Mouse (Mus musculus): Measurements from ENCODE around the gene Pla1a. TPM values are rescaled to one million over a fixed set of nuclear protein-coding genes. Genes with fewer than 3 reads are reported as not detected.

The Pla1a gene
- polyA plus RNA-seq, 1 experiment = 13.9 TPM

GRCm38 (mm10) chr16:38433514-38433913 is 569 bp upstream of the Pla1a start:
- Histone ChIP-seq H3K4me2 (ENCODE audit: low read depth) (peak overlapping the region; percentile 70), H3K27me3 (ENCODE audit: control insufficient read depth, insufficient read depth, insufficient read length) (no peaks in the 10 kb centered on the region), H3K36me3 (ENCODE audit: control insufficient read depth, insufficient read depth) (no peaks in the 10 kb centered on the region), H3K4me3 (no peak overlapping the region), H3K79me2 (ENCODE audit: control insufficient read depth, insufficient read depth) (no peaks in the 10 kb centered on the region), H3ac (ENCODE audit: control insufficient read depth, insufficient read length) (no peak overlapping the region)
- TF ChIP-seq POLR2A (IDR thresholded peaks at IDR 0.05; ENCODE audit: insufficient read length, low read depth) (no peak), CEBPB (IDR thresholded peaks at IDR 0.05; ENCODE audit: insufficient read depth, poor library complexity, severe bottlenecking) (no peak), USF1 (IDR thresholded peaks at IDR 0.05; ENCODE audit: low read depth) (no peak), MAX (IDR thresholded peaks at IDR 0.05; ENCODE audit: low read depth) (no peak), MYOD1 (IDR thresholded peaks at IDR 0.05; ENCODE audit: control insufficient read depth in 1 of 3, insufficient read length in 2 of 3, low read depth in 2 of 3) (no peak), MYOG (IDR thresholded peaks at IDR 0.05; ENCODE audit: control insufficient read depth in 1 of 3, insufficient read depth in 1 of 3, insufficient read length in 2 of 3, low read depth in 2 of 3) (no peak), POLR2AphosphoS2 (IDR thresholded peaks at IDR 0.05; ENCODE audit: insufficient read length, low read depth) (no peak), TCF3 (IDR thresholded peaks at IDR 0.05; ENCODE audit: insufficient read length, low read depth) (no peak), TCF12 (IDR thresholded peaks at IDR 0.05; ENCODE audit: insufficient read depth, poor library complexity, severe bottlenecking) (no peak), SRF (IDR thresholded peaks at IDR 0.05; ENCODE audit: control insufficient read depth, insufficient read length, low read depth) (no peak), E2F4 (IDR thresholded peaks at IDR 0.05; ENCODE audit: insufficient read depth) (no peak), REST (IDR thresholded peaks at IDR 0.05; ENCODE audit: insufficient read depth, insufficient read length) (no peak)

GRCm38 (mm10) chr16:38431446-38432185 is 1.3 kb downstream of the Pla1a start:
- TF ChIP-seq CEBPB (IDR thresholded peaks at IDR 0.05; ENCODE audit: insufficient read depth, poor library complexity, severe bottlenecking) (no peak), MYOG (IDR thresholded peaks at IDR 0.05; ENCODE audit: control insufficient read depth in 1 of 3, insufficient read depth in 1 of 3, insufficient read length in 2 of 3, low read depth in 2 of 3) (no peak), USF1 (IDR thresholded peaks at IDR 0.05; ENCODE audit: low read depth) (no peak), POLR2AphosphoS2 (IDR thresholded peaks at IDR 0.05; ENCODE audit: insufficient read length, low read depth) (no peak), E2F4 (IDR thresholded peaks at IDR 0.05; ENCODE audit: insufficient read depth) (no peak), TCF3 (IDR thresholded peaks at IDR 0.05; ENCODE audit: insufficient read length, low read depth) (no peak), REST (IDR thresholded peaks at IDR 0.05; ENCODE audit: insufficient read depth, insufficient read length) (no peak), TCF12 (IDR thresholded peaks at IDR 0.05; ENCODE audit: insufficient read depth, poor library complexity, severe bottlenecking) (no peak), MYOD1 (IDR thresholded peaks at IDR 0.05; ENCODE audit: control insufficient read depth in 1 of 3, insufficient read length in 2 of 3, low read depth in 2 of 3) (no peak), MAX (IDR thresholded peaks at IDR 0.05; ENCODE audit: low read depth) (no peak), SRF (IDR thresholded peaks at IDR 0.05; ENCODE audit: control insufficient read depth, insufficient read length, low read depth) (no peak), POLR2A (IDR thresholded peaks at IDR 0.05; ENCODE audit: insufficient read length, low read depth) (no peak)
- Histone ChIP-seq H3K27me3 (ENCODE audit: control insufficient read depth, insufficient read depth, insufficient read length) (no peaks in the 10 kb centered on the region), H3K4me2 (ENCODE audit: low read depth) (peak overlapping the region; percentile 70), H3ac (ENCODE audit: control insufficient read depth, insufficient read length) (no peak overlapping the region), H3K4me3 (no peak overlapping the region), H3K36me3 (ENCODE audit: control insufficient read depth, insufficient read depth) (no peaks in the 10 kb centered on the region), H3K79me2 (ENCODE audit: control insufficient read depth, insufficient read depth) (no peaks in the 10 kb centered on the region)

- no peak for TF ChIP-seq POLR2A (IDR thresholded peaks at IDR 0.05; ENCODE audit: insufficient read length, low read depth)
- no peak for TF ChIP-seq REST (IDR thresholded peaks at IDR 0.05; ENCODE audit: insufficient read depth, insufficient read length)
- no peak for TF ChIP-seq MAX (IDR thresholded peaks at IDR 0.05; ENCODE audit: low read depth)
- TF ChIP-seq MYOG (IDR thresholded peaks at IDR 0.05; ENCODE audit: control insufficient read depth in 1 of 3, insufficient read depth in 1 of 3, insufficient read length in 2 of 3, low read depth in 2 of 3) = no peak
- no peak for TF ChIP-seq USF1 (IDR thresholded peaks at IDR 0.05; ENCODE audit: low read depth)
- TF ChIP-seq E2F4 (IDR thresholded peaks at IDR 0.05; ENCODE audit: insufficient read depth) = no peak
- Histone ChIP-seq H3K4me2 (ENCODE audit: low read depth) (peak overlapping the region; percentile 32), H3K4me3 (no peak overlapping the region), H3K27me3 (ENCODE audit: control insufficient read depth, insufficient read depth, insufficient read length) (no peaks in the 10 kb centered on the region), H3K36me3 (ENCODE audit: control insufficient read depth, insufficient read depth) (no peaks in the 10 kb centered on the region), H3ac (ENCODE audit: control insufficient read depth, insufficient read length) (no peak overlapping the region), H3K79me2 (ENCODE audit: control insufficient read depth, insufficient read depth) (no peaks in the 10 kb centered on the region)
Observed at GRCm38 (mm10) chr16:38425799-38426198, 7.1 kb downstream of the Pla1a start.

GRCm38 (mm10) chr16:38425374-38425773 is 7.6 kb downstream of the Pla1a start:
- Histone ChIP-seq H3K4me3 (no peak overlapping the region), H3K4me2 (ENCODE audit: low read depth) (peak overlapping the region; percentile 32), H3K36me3 (ENCODE audit: control insufficient read depth, insufficient read depth) (no peaks in the 10 kb centered on the region), H3K27me3 (ENCODE audit: control insufficient read depth, insufficient read depth, insufficient read length) (no peaks in the 10 kb centered on the region), H3K79me2 (ENCODE audit: control insufficient read depth, insufficient read depth) (no peaks in the 10 kb centered on the region), H3ac (ENCODE audit: control insufficient read depth, insufficient read length) (no peak overlapping the region)
- TF ChIP-seq TCF12 (IDR thresholded peaks at IDR 0.05; ENCODE audit: insufficient read depth, poor library complexity, severe bottlenecking) = no peak

GRCm38 (mm10) chr16:38414953-38415352 is 18.0 kb downstream of the Pla1a start:
- no peak overlapping the region for H3K4me3 ChIP-seq
- no peaks in the 10 kb centered on the region for H3K27me3 ChIP-seq (ENCODE audit: control insufficient read depth, insufficient read depth, insufficient read length)
- no peak overlapping the region for H3K4me2 ChIP-seq (ENCODE audit: low read depth)
- no peak overlapping the region for H3ac ChIP-seq (ENCODE audit: control insufficient read depth, insufficient read length)
- TF ChIP-seq CEBPB (IDR thresholded peaks at IDR 0.05; ENCODE audit: insufficient read depth, poor library complexity, severe bottlenecking) (no peak), POLR2A (IDR thresholded peaks at IDR 0.05; ENCODE audit: insufficient read length, low read depth) (no peak), MYOG (IDR thresholded peaks at IDR 0.05; ENCODE audit: control insufficient read depth in 1 of 3, insufficient read depth in 1 of 3, insufficient read length in 2 of 3, low read depth in 2 of 3) (no peak), TCF3 (IDR thresholded peaks at IDR 0.05; ENCODE audit: insufficient read length, low read depth) (no peak), MYOD1 (IDR thresholded peaks at IDR 0.05; ENCODE audit: control insufficient read depth in 1 of 3, insufficient read length in 2 of 3, low read depth in 2 of 3) (no peak), SRF (IDR thresholded peaks at IDR 0.05; ENCODE audit: control insufficient read depth, insufficient read length, low read depth) (no peak), POLR2AphosphoS2 (IDR thresholded peaks at IDR 0.05; ENCODE audit: insufficient read length, low read depth) (no peak), USF1 (IDR thresholded peaks at IDR 0.05; ENCODE audit: low read depth) (no peak), MAX (IDR thresholded peaks at IDR 0.05; ENCODE audit: low read depth) (no peak), E2F4 (IDR thresholded peaks at IDR 0.05; ENCODE audit: insufficient read depth) (no peak), REST (IDR thresholded peaks at IDR 0.05; ENCODE audit: insufficient read depth, insufficient read length) (no peak), TCF12 (IDR thresholded peaks at IDR 0.05; ENCODE audit: insufficient read depth, poor library complexity, severe bottlenecking) (no peak)
- H3K36me3 ChIP-seq (ENCODE audit: control insufficient read depth, insufficient read depth) = no peaks in the 10 kb centered on the region
- no peaks in the 10 kb centered on the region for H3K79me2 ChIP-seq (ENCODE audit: control insufficient read depth, insufficient read depth)

All from myocyte (in vitro differentiated cells).